Mouse (Mus musculus) midbrain, postnatal 0 days (tissue): ENCODE measurements around the gene Gse1. TPM values are rescaled to one million over a fixed set of nuclear protein-coding genes. Genes with fewer than 3 reads are reported as not detected.
A peak's percentile ranks its signal among the peaks of the same experiment; 100 is the strongest.

Source experiments
- ATAC-seq: fragments of 200-750 bp; cut with Nextera tagmentation; 2 replicates; pipeline ENCODE4 v1.8.0; 2017; ENCODE audit warnings: moderate number of reproducible peaks, mild to moderate bottlenecking, moderate TSS enrichment, moderate library complexity; ENCODE audit not compliant: low FRiP score
- DNase-seq: peaks from one replicate; pipeline ENCODE4 v3.0.0-alpha.2; 2015; ENCODE audit warnings: low spot score
- H3K27ac ChIP-seq: fragments of 300-500 bp; sonication (generic); 2 replicates; pipeline ENCODE4 v1.5.1; 2014; ENCODE audit warnings: low read depth, mild to moderate bottlenecking, low read length, mixed read lengths
- H3K27me3 ChIP-seq: fragments of 300-500 bp; sonication (generic); 2 replicates; pipeline ENCODE4 v1.6.1; 2014; ENCODE audit warnings: low read length, control low read depth, mixed read lengths; ENCODE audit not compliant: insufficient read depth
- H3K36me3 ChIP-seq: fragments of 300-500 bp; sonication (generic); 2 replicates; pipeline ENCODE4 v1.6.1; 2014; ENCODE audit warnings: low read length, control low read depth, mixed read lengths; ENCODE audit not compliant: insufficient read depth
- H3K4me1 ChIP-seq: fragments of 300-500 bp; sonication (generic); 2 replicates; pipeline ENCODE4 v1.6.1; 2014; ENCODE audit warnings: mild to moderate bottlenecking, control low read depth, antibody characterized with exemption, low read length, mixed read lengths; ENCODE audit not compliant: insufficient read depth
- H3K4me2 ChIP-seq: fragments of 300-500 bp; sonication (generic); 2 replicates; pipeline ENCODE4 v1.6.1; 2014; ENCODE audit warnings: low read depth, mild to moderate bottlenecking, low read length, mixed read lengths; ENCODE audit not compliant: poor library complexity, severe bottlenecking
- H3K4me3 ChIP-seq: fragments of 300-500 bp; sonication (generic); 2 replicates; pipeline ENCODE4 v1.5.1; 2014; ENCODE audit warnings: low read depth, mild to moderate bottlenecking, low read length, moderate library complexity
- H3K9ac ChIP-seq: fragments of 300-500 bp; sonication (generic); replicated peaks from 2 replicates; pipeline ENCODE4 v1.6.1; 2014; ENCODE audit warnings: mild to moderate bottlenecking, low read length, moderate library complexity, mixed read lengths; ENCODE audit not compliant: poor library complexity, severe bottlenecking
- H3K9me3 ChIP-seq: fragments of 300-500 bp; sonication (generic); 2 replicates; pipeline ENCODE4 v1.6.1; 2016; ENCODE audit warnings: low read length, control low read depth
- CTCF ChIP-seq: IDR thresholded peaks from 2 replicates; pipeline ENCODE4 v1.5.1; 2016; ENCODE audit warnings: antibody characterized with exemption, mild to moderate bottlenecking
- WGBS: fragments of 180-500 bp; shearing (Covaris S2); extraction: QIAGEN DNeasy Blood & Tissue Kit; methylation state at CpG from one replicate; pipeline ENCODE4 v1.1.7; 2014; 5-methylcytosine and 5-hydroxymethylcytosine counted together
- polyA plus RNA-seq: library from polyadenylated mRNA; unstranded; fragments of >200 nt; fragmentation: Nextera tagmentation; extraction: Ambion mirVana; gene quantifications from 2 replicates; pipeline ENCODE4 v1.2.1, GENCODE M21; 2015
- total RNA-seq: library from RNA; depleted of rRNA; stranded (reverse); fragments of >200 nt; gene quantifications from 2 replicates; pipeline ENCODE4 v1.2.3, GENCODE M21; 2014

Gene Gse1
- total and polyA plus RNA-seq, 2 experiments from 2014 or later, result 12.4 to 51.3 TPM

DNA sequence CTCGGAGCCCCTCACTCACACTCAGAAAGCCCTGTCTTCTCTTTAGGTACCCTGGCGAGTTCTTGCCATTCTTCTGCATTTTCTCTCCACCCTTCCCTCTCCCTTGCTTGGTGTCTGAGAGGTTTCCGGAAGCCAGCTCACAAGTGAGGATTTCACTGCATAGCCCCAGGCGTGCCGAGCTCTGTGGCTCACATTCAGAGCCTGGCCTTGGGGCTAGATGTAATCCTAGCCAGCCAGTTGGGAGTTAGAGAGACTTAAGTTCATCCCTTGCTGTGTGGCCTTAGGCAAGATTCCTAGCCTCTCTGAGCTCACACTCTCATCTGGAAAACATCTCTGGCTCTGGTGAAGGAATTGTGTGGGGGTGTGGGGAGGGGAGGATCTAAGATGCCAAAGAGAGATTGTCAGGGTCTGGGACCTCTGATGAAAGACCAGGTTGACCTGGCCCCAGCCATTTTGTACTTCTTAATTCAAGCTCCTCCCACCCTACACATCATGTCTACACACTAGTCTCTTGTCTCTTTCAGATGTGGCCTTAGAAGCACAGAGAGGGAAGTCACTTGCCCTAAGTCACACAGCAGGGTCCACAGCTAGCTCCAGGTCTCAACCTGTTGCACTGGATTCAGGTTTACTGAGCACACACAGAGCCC lies 108.8 kb downstream of the Gse1 start:
- Histone ChIP-seq H3K4me2 (no peak overlapping the region), H3K27ac (no peak overlapping the region), H3K4me3 (no peak overlapping the region), H3K27me3 (no peaks in the 10 kb centered on the region), H3K9ac (no peak overlapping the region), H3K9me3 (no peaks in the 10 kb centered on the region), H3K4me1 (peaks cover 14% of the 10 kb centered on the region), H3K36me3 (no peaks in the 10 kb centered on the region)
- ATAC-seq (no peak), DNase-seq (no peak)
- WGBS, result 51% methylated on average over 5 of the region's 5 CpGs
- no peak for TF ChIP-seq CTCF

DNA sequence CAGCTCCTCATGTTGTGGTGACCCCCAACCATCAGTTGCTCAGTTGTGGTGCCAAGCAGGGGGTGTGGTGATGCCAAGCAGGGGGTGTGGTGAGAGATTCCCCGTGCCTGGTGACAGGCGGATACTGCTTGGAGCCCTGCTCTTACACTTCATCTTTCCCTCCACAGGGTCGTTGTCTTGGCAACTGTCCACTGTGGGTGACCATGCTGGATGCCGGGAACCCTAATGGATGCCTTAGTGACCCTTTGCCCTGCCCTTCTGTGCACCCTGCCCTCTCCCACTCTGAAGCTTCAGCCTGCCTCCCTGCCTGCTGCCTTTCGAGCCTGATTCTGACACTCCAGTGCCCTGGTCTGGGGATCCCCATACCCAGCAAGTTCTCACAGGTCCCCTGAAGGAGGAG lies 109.4 kb downstream of the Gse1 start:
- Histone ChIP-seq H3K27ac (no peak overlapping the region), H3K4me1 (peaks cover 14% of the 10 kb centered on the region), H3K4me3 (no peak overlapping the region), H3K27me3 (no peaks in the 10 kb centered on the region), H3K4me2 (no peak overlapping the region), H3K9me3 (no peaks in the 10 kb centered on the region), H3K9ac (no peak overlapping the region), H3K36me3 (no peaks in the 10 kb centered on the region)
- no peak for TF ChIP-seq CTCF
- ATAC-seq (no peak), DNase-seq (no peak)
- 41% methylated on average over 5 of the region's 5 CpGs for WGBS

DNA sequence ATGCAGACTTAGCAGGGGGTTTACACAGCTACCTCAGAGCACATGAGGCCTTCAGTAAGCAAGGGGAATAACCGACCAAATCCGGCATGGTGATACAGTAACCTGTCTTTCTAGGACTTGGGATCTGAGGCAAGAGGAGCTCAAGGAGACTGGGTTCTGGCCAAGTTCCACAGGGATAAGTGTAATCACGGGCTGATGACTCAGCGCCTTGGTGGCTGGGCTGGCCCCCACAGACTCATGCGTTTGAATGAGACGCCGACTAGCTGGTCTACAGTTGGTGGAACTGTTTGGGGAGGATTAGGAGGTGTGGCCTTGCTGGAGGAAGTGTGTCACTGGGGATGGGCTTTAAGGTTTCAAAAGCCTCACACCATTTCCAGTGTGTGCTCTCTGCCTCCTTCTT lies 110.4 kb downstream of the Gse1 start:
- DNase-seq (no peak), ATAC-seq (no peak)
- Histone ChIP-seq H3K27me3 (no peaks in the 10 kb centered on the region), H3K9me3 (no peaks in the 10 kb centered on the region), H3K4me2 (no peak overlapping the region), H3K9ac (no peak overlapping the region), H3K4me1 (peaks cover 14% of the 10 kb centered on the region), H3K27ac (no peak overlapping the region), H3K36me3 (no peaks in the 10 kb centered on the region), H3K4me3 (no peak overlapping the region)
- WGBS, result 93% methylated on average over 7 of the region's 7 CpGs
- TF ChIP-seq CTCF, result no peak

DNA sequence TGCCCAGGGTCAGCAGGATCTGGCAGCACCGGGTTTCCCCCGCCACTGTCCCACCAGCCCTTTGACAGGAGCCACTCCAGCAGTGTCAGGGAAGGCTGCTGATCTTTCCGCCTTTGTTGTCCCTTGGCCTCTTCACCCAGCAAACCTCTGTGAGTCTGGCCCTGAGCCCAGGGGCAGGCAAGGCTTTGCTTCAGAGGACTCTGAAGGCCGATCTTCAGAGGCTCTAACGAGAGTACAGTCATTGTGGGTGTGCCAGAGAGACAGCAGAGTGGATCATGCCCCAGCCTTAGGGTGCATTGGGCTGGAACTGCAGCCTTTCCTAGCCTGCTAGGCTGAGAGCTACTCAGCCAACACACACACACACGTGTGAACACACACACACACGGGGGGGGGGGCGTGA lies 111.5 kb downstream of the Gse1 start:
- WGBS, result 40% methylated on average over 7 of the region's 8 CpGs
- H3K36me3 ChIP-seq, result no peaks in the 10 kb centered on the region
- H3K27ac ChIP-seq, result no peak overlapping the region
- DNase-seq (peak; percentile 55), ATAC-seq (no peak)
- no peak overlapping the region for H3K4me2 ChIP-seq
- H3K9me3 ChIP-seq, result no peaks in the 10 kb centered on the region
- no peak overlapping the region for H3K4me3 ChIP-seq
- H3K27me3 ChIP-seq, result no peaks in the 10 kb centered on the region
- no peak overlapping the region for H3K9ac ChIP-seq
- TF ChIP-seq CTCF, result no peak
- H3K4me1 ChIP-seq, result peaks cover 21% of the 10 kb centered on the region

DNA sequence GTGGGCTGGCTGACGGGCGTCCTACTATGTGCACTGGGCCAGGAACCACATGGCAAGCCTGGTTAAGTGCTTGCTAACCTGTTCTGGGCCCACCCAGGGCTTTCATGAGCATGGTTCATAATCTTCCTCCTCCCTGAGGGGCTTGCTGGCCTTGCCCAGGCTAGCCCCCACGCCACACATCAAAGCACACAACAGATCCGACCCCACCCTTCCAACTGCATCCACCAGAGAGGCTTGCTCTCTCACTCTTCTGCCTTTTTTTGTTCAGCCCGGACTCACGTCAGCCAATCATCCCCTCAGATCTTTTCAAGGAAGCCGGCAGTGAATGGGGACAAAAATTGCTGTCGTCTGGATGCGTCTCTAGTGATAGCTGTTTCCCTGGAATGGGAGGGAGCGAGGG lies 112.9 kb downstream of the Gse1 start:
- Histone ChIP-seq H3K27ac (no peak overlapping the region), H3K4me2 (no peak overlapping the region), H3K9ac (no peak overlapping the region), H3K27me3 (no peaks in the 10 kb centered on the region), H3K4me3 (no peak overlapping the region), H3K4me1 (peaks cover 11% of the 10 kb centered on the region), H3K9me3 (no peaks in the 10 kb centered on the region), H3K36me3 (no peaks in the 10 kb centered on the region)
- TF ChIP-seq CTCF, result no peak
- ATAC-seq (no peak), DNase-seq (no peak)
- 50% methylated on average over 10 of the region's 10 CpGs for WGBS

DNA sequence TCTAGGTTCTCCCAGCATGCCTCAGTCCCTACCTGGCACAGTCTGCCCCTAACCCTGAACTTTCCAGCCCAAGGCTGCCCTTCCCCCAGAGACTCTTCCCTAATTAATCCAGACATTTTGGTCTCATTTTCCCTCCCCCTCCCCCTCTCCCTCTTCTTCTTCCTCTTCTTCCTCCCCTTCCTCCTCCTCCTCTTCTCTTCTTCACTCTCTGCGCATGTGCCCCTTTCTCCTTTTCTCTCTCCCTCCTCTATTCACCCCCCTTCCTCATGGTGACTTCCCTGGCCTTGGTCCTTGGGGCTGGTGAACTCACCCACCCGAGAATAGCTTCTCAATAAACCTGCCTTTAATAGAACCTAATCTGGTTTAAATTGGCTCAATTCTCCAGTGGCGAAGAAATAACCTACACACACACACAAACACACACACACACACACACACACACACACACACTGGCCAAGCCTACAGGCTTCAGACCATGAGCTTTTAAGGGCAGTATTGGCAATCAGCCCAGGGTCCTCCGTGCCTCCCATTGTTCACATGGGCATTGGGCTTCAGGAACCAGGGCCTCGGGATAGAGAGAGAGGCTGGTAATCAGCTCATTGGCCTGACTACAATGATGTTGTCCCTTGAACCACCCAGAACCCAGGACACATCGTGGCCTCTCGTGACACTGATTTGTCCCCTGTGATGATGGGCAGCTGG lies 114.7 kb downstream of the Gse1 start:
- Histone ChIP-seq H3K36me3 (no peaks in the 10 kb centered on the region), H3K4me2 (no peak overlapping the region), H3K27ac (no peak overlapping the region), H3K4me1 (peaks cover 9% of the 10 kb centered on the region; the same call in 1 of the 2 replicates), H3K9me3 (no peaks in the 10 kb centered on the region), H3K9ac (no peak overlapping the region), H3K27me3 (no peaks in the 10 kb centered on the region), H3K4me3 (no peak overlapping the region)
- whole genome bisulfite sequencing, result 47% methylated on average over 7 of the region's 7 CpGs
- ATAC-seq, result no peak
- peak; percentile 71 for DNase-seq
- TF ChIP-seq CTCF, result no peak
